Mouse (Mus musculus): ENCODE results near the gene Tmco3. TPM values are rescaled to one million over a fixed set of nuclear protein-coding genes. Genes with fewer than 3 reads are reported as not detected.

Gene Tmco3
- total and polyA plus RNA-seq, 2 experiments from 2014 or later, result 21.1 to 25.9 TPM

DNA sequence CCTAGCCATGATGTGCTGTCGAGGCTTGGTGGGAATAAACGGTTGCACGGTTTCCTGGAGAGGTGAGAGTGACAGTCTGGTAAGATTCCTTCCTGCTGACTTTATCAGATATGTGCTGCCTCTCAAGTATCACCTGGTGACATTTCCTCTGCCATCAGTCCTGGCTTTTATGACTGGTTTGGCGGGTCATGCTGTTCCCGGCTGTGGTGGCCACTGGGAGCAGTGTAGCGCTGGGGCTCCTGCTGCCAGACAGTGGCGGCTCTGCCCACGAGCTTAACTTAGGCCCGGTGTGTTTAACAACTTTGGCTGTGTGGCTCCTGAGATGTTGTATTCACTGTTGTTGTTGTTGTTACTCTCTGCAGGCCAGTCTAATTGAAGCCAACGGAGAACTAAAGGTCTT is 68.7 kb downstream of the Tmco3 start:
- H3K4me3 ChIP-seq (ENCODE audit: low read depth, low read length), result no peak overlapping the region
- no peaks in the 10 kb centered on the region for H3K27me3 ChIP-seq (ENCODE audit: insufficient read depth, low read length)
- no peak overlapping the region for H3K4me2 ChIP-seq (ENCODE audit: low read depth)
- DNase-seq, result no peak
- H3K27ac ChIP-seq (ENCODE audit: low read depth, low read length), result no peak overlapping the region
- no peaks in the 10 kb centered on the region for H3K9me3 ChIP-seq (ENCODE audit: low read length)
- WGBS, result 77% methylated on average over 10 of the region's 10 CpGs
- no peak overlapping the region for H3K9ac ChIP-seq
- H3K4me1 ChIP-seq (ENCODE audit: insufficient read depth), result no peaks in the 10 kb centered on the region
- ATAC-seq, result no peak
- TF ChIP-seq CTCF (IDR thresholded peaks at IDR 0.05; ENCODE audit: low read depth), result no peak
- peaks cover 77% of the 10 kb centered on the region for H3K36me3 ChIP-seq (ENCODE audit: insufficient read depth)

DNA sequence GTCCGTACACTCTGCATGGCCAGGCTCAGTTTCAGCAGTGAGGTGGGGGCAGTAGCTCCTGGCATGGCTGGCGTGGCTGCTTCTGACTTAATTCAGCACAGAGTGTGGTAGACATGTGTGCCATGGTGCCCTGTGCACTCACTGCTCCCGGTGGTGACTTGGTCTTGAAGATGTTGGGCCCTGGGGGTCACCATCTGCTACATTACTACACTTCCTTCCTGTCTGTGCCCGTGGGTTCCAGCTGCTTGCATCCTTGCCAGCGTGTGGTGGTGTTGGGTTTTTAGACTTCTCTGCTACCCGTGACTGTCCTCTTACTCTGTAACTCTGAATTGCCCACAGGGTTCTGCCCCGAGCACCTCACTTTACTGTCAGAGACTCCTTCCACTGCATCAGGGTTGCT is 72.2 kb downstream of the Tmco3 start:
- Histone ChIP-seq H3K9ac (no peak overlapping the region), H3K4me2 (ENCODE audit: low read depth) (no peak overlapping the region), H3K4me1 (ENCODE audit: insufficient read depth) (no peaks in the 10 kb centered on the region), H3K9me3 (ENCODE audit: low read length) (no peaks in the 10 kb centered on the region), H3K27me3 (ENCODE audit: insufficient read depth, low read length) (no peaks in the 10 kb centered on the region), H3K4me3 (ENCODE audit: low read depth, low read length) (no peak overlapping the region), H3K36me3 (ENCODE audit: insufficient read depth) (peaks cover 78% of the 10 kb centered on the region), H3K27ac (ENCODE audit: low read depth, low read length) (no peak overlapping the region)
- no peak for TF ChIP-seq CTCF (IDR thresholded peaks at IDR 0.05; ENCODE audit: low read depth)
- ATAC-seq (no peak), DNase-seq (no peak)
- 92% methylated on average over 7 of the region's 7 CpGs for WGBS

DNA sequence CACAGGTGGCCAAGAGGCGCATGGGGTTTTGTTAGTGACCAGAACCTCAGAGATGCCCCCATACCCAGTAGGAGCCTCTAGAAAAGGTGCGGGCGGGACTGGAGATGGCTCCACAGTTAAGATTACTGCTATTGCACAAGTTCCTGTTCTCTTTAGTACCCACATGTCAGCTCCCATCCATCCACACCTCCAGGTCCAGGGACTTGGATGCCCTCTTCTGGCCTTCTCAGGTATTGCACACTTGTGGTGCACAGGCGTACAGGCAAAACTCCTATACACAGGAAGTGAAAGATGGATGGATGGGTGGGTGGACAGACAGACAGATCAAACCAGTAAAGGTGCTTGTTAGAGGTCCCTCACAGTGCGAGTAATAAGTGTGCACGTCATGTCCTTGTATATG is 73.9 kb downstream of the Tmco3 start:
- DNase-seq, result no peak
- Histone ChIP-seq H3K36me3 (ENCODE audit: insufficient read depth) (peaks cover 86% of the 10 kb centered on the region), H3K4me2 (ENCODE audit: low read depth) (no peak overlapping the region), H3K27ac (ENCODE audit: low read depth, low read length) (no peak overlapping the region), H3K9ac (no peak overlapping the region), H3K4me3 (ENCODE audit: low read depth, low read length) (no peak overlapping the region), H3K27me3 (ENCODE audit: insufficient read depth, low read length) (no peaks in the 10 kb centered on the region), H3K4me1 (ENCODE audit: insufficient read depth) (no peaks in the 10 kb centered on the region), H3K9me3 (ENCODE audit: low read length) (no peaks in the 10 kb centered on the region)
- peak; percentile 44 for TF ChIP-seq CTCF (IDR thresholded peaks at IDR 0.05; ENCODE audit: low read depth)
- ATAC-seq, result no peak
- WGBS, result 98% methylated on average over 6 of the region's 6 CpGs

Other genes with a start within 250 kb of the Tmco3 start
- gene Proz, start 227.3 kb upstream of the Tmco3 start, total RNA-seq (2014; rRNA removed), result 0.24 TPM in 1 of 2 replicates, not detected in the other
- 0.91 TPM in 2 replicates for gene Proz, start 227.3 kb upstream of the Tmco3 start, polyA plus RNA-seq (2015; fragmentation: Nextera tagmentation; extraction: Ambion mirVana)
- 27.1 and 30.3 TPM in 2 replicates for gene Pcid2, start 182.7 kb upstream of the Tmco3 start, total RNA-seq (2014; rRNA removed)
- 25.8 and 32.2 TPM in 2 replicates for gene Pcid2, start 182.7 kb upstream of the Tmco3 start, polyA plus RNA-seq (2015; fragmentation: Nextera tagmentation; extraction: Ambion mirVana)
- 72.6 and 101 TPM in 2 replicates for gene Cul4a, start 182.6 kb upstream of the Tmco3 start, total RNA-seq (2014; rRNA removed)
- 52.8 and 59.4 TPM in 2 replicates for gene Cul4a, start 182.6 kb upstream of the Tmco3 start, polyA plus RNA-seq (2015; fragmentation: Nextera tagmentation; extraction: Ambion mirVana)
- 270 and 295 TPM in 2 replicates for gene Lamp1, start 129.0 kb upstream of the Tmco3 start, total RNA-seq (2014; rRNA removed)
- 356 and 373 TPM in 2 replicates for gene Lamp1, start 129.0 kb upstream of the Tmco3 start, polyA plus RNA-seq (2015; fragmentation: Nextera tagmentation; extraction: Ambion mirVana)
- 10.8 and 13.2 TPM in 2 replicates for gene Grtp1, start 87.6 kb upstream of the Tmco3 start, total RNA-seq (2014; rRNA removed)
- gene Grtp1, start 87.6 kb upstream of the Tmco3 start, polyA plus RNA-seq (2015; fragmentation: Nextera tagmentation; extraction: Ambion mirVana), result 17.2 and 22.7 TPM in 2 replicates
- 0.67 and 1.2 TPM in 2 replicates for gene Adprhl1, start 34.0 kb upstream of the Tmco3 start, total RNA-seq (2014; rRNA removed)
- gene Adprhl1, start 34.0 kb upstream of the Tmco3 start, polyA plus RNA-seq (2015; fragmentation: Nextera tagmentation; extraction: Ambion mirVana), result not detected in 2 replicates
- 33.7 and 34.3 TPM in 2 replicates for gene Dcun1d2, start 59 bp upstream of the Tmco3 start, total RNA-seq (2014; rRNA removed)
- 24.2 and 27.2 TPM in 2 replicates for gene Dcun1d2, start 59 bp upstream of the Tmco3 start, polyA plus RNA-seq (2015; fragmentation: Nextera tagmentation; extraction: Ambion mirVana)
- 80.4 and 81.5 TPM in 2 replicates for gene Tfdp1, start 50.6 kb downstream of the Tmco3 start, total RNA-seq (2014; rRNA removed)
- 80.8 and 96.8 TPM in 2 replicates for gene Tfdp1, start 50.6 kb downstream of the Tmco3 start, polyA plus RNA-seq (2015; fragmentation: Nextera tagmentation; extraction: Ambion mirVana)
- not detected in 2 replicates for gene Atp4b, start 108.6 kb downstream of the Tmco3 start, total RNA-seq (2014; rRNA removed)
- gene Atp4b, start 108.6 kb downstream of the Tmco3 start, polyA plus RNA-seq (2015; fragmentation: Nextera tagmentation; extraction: Ambion mirVana), result not detected in 2 replicates
- 0.14 TPM in 1 of 2 replicates, not detected in the other for gene Grk1, start 116.9 kb downstream of the Tmco3 start, total RNA-seq (2014; rRNA removed)
- 0.02 TPM in 1 of 2 replicates, not detected in the other for gene Grk1, start 116.9 kb downstream of the Tmco3 start, polyA plus RNA-seq (2015; fragmentation: Nextera tagmentation; extraction: Ambion mirVana)
- gene Tmem255b, start 147.0 kb downstream of the Tmco3 start, total RNA-seq (2014; rRNA removed), result 1.0 and 1.2 TPM in 2 replicates
- gene Tmem255b, start 147.0 kb downstream of the Tmco3 start, polyA plus RNA-seq (2015; fragmentation: Nextera tagmentation; extraction: Ambion mirVana), result 1.3 and 1.6 TPM in 2 replicates
- gene Gas6, start 206.3 kb downstream of the Tmco3 start, total RNA-seq (2014; rRNA removed), result 64.2 and 65.7 TPM in 2 replicates
- gene Gas6, start 206.3 kb downstream of the Tmco3 start, polyA plus RNA-seq (2015; fragmentation: Nextera tagmentation; extraction: Ambion mirVana), result 48.7 and 57.0 TPM in 2 replicates

Measured in forebrain, postnatal 0 days (tissue).